Mouse (Mus musculus) embryonic facial prominence, embryonic 10.5 days (tissue): ENCODE measurements at regions not wholly inside any gene's neighbourhood (a gene's known extent, or its start where the extent isn't known, plus 50 kb on each side); places are given as distances from the start of the nearest gene placed in this dataset.

Experiments
- DNase-seq: peaks from one replicate; pipeline ENCODE4 v3.0.0-alpha.2; 2017; ENCODE audit warnings: low spot score
- H3K27ac ChIP-seq: fragments of 300-500 bp; sonication (generic); replicated peaks from 2 replicates; pipeline ENCODE4 v1.5.1; 2016; ENCODE audit warnings: mild to moderate bottlenecking
- H3K27me3 ChIP-seq: fragments of 300-500 bp; sonication (generic); replicated peaks from 2 replicates; pipeline ENCODE4 v1.6.1; 2016; ENCODE audit warnings: low read depth, mild to moderate bottlenecking; ENCODE audit not compliant: poor library complexity, severe bottlenecking
- H3K36me3 ChIP-seq: fragments of 300-500 bp; sonication (generic); replicated peaks from 2 replicates; pipeline ENCODE4 v1.6.1; 2016; ENCODE audit warnings: mild to moderate bottlenecking, moderate library complexity
- H3K4me1 ChIP-seq: fragments of 300-500 bp; sonication (generic); 2 replicates; pipeline ENCODE4 v1.6.1; 2016
- H3K4me3 ChIP-seq: fragments of 300-500 bp; sonication (generic); 2 replicates; pipeline ENCODE4 v1.5.1; 2016; ENCODE audit warnings: mild to moderate bottlenecking, moderate library complexity
- H3K9me3 ChIP-seq: fragments of 300-500 bp; sonication (generic); 2 replicates; pipeline ENCODE4 v1.6.1; 2016; ENCODE audit warnings: mild to moderate bottlenecking
- WGBS: fragments of 180-500 bp; shearing (Covaris S2); methylation state at CpG from one replicate; pipeline ENCODE4 v1.1.7; 2016; 5-methylcytosine and 5-hydroxymethylcytosine counted together

DNA sequence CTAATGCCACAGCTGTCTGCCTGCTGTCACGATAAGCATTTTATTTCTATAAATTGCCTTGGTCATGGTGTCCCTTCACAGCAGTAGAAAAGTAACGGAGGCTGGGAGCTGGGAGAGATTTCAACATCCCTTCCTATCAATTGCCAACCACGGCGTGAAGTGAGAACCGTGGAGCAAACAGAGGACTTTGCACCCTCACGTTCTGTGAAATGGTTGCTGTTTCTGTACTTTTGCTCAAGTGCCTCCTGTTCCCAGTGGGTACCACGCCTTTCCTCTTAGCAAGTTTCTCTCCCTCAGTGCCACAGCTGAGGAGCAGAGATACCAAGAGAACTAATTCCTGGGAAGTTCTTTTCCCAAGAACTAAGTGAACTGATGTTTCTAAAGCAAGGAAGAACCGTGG, 99.6 kb upstream of the Hes1 start:
- Histone ChIP-seq H3K27me3 (no peaks in the 10 kb centered on the region), H3K36me3 (no peaks in the 10 kb centered on the region), H3K9me3 (no peaks in the 10 kb centered on the region), H3K4me3 (no peak overlapping the region), H3K27ac (no peak overlapping the region), H3K4me1 (peaks cover 30% of the 10 kb centered on the region)
- WGBS = 96% methylated on average over 8 of the region's 8 CpGs
- DNase-seq = no peak

DNA sequence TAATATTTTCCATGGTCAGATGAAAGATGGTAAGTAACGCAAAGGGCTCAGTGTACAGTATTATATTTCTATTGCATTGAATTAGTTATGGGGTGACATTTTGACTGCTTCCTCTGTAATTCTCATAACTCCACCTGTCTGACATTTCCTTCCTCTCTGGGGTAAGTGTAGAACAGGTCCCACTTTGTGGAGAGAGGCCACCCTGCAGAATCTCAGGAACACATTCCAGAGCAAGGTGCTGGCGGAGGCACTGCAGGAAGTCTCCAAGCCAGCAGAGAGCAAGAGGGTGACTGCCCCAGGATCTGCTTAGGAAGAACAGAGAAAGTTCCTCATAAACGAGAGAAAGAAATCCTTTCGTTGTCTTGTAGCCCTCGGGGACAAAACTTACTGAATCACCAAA, 95.4 kb upstream of the Hes1 start:
- Histone ChIP-seq H3K36me3 (no peaks in the 10 kb centered on the region), H3K4me1 (peaks cover 41% of the 10 kb centered on the region), H3K27ac (peak overlapping the region; percentile 52; the same call in 1 of the 2 replicates), H3K4me3 (no peak overlapping the region), H3K27me3 (peaks cover 7% of the 10 kb centered on the region), H3K9me3 (no peaks in the 10 kb centered on the region)
- DNase-seq = no peak
- WGBS = 49% methylated on average over 5 of the region's 5 CpGs

DNA sequence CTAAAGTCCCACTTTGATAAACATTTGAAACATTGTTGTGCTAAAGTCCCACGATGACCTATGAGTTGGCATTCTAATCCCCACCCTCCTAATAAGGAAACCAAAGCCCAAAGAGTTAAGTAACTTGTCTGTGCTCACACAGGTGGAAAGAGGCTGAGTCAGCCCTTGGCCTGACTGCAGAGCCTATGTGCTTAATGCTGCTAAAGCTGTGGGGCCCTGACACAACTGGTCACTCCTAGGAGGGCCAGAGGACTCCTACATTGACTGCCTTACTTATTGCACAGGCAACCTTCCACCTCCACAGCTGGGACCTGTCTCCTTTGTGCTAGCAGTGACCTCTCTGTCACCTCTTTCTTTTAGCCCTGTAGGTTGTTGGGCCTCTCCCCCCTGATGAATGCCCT, 91.4 kb upstream of the Hes1 start:
- no peaks in the 10 kb centered on the region for H3K9me3 ChIP-seq
- H3K4me1 ChIP-seq = peaks cover 35% of the 10 kb centered on the region
- WGBS = 64% methylated on average over 1 of the region's 1 CpGs
- no peak overlapping the region for H3K4me3 ChIP-seq
- peaks cover 32% of the 10 kb centered on the region for H3K27me3 ChIP-seq
- no peak for DNase-seq
- H3K36me3 ChIP-seq = no peaks in the 10 kb centered on the region
- no peak overlapping the region; the same call in none of the 2 replicates for H3K27ac ChIP-seq

- H3K9me3 ChIP-seq = no peaks in the 10 kb centered on the region
- DNase-seq = no peak
- H3K4me3 ChIP-seq = no peak overlapping the region
- 67% methylated on average over 7 of the region's 7 CpGs for WGBS
- peaks cover 35% of the 10 kb centered on the region for H3K27me3 ChIP-seq
- H3K4me1 ChIP-seq = peaks cover 36% of the 10 kb centered on the region
- peak overlapping the region; percentile 35; the same call in 1 of the 2 replicates for H3K27ac ChIP-seq
- H3K36me3 ChIP-seq = no peaks in the 10 kb centered on the region
These were observed 90.9 kb upstream of the Hes1 start for GRCm38 (mm10) chr16:29973250-29973649.

DNA sequence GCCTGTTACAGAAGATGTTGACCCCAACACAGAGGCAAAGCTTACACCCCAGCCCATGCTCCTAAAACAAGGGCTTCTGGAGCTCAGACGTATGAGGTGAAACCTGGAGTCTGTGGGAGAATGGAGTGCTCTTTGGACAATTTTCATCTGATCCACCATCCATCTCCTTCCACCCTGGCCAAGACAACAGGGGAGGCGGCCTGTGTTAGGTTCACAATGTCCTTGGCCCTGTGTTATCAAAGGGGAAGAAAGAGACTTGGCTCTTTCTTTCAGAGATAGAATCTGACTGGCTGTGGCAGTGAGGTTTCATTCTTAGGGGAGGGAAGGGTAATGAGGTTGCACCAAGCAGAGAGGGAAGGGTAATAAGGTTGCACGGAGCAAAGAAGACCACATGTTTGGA, 88.4 kb upstream of the Hes1 start:
- DNase-seq = no peak
- H3K4me1 ChIP-seq = peaks cover 43% of the 10 kb centered on the region
- no peaks in the 10 kb centered on the region for H3K36me3 ChIP-seq
- H3K27ac ChIP-seq = no peak overlapping the region
- 84% methylated on average over 3 of the region's 3 CpGs for WGBS
- peaks cover 55% of the 10 kb centered on the region for H3K27me3 ChIP-seq
- no peaks in the 10 kb centered on the region for H3K9me3 ChIP-seq
- H3K4me3 ChIP-seq = no peak overlapping the region

DNA sequence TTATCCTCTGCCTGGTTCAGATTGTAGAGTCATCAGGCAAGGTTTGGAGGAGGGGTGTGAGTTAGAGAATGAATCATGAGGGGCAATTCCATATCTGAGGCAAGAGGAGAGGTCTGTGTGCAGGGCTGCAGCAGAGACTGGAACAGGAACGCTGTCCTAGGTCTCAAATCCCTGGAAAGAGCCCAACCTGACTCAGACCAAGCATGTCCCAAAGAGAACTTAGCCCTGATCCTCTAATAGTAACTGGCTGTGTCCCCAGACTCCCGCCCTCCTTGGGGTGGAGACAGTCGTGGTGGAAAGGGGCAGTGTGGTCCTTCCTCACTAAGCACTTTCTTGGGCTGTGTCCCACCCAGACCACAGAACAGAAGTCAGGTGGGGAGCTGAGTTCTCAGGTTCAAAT, 87.2 kb upstream of the Hes1 start:
- no peaks in the 10 kb centered on the region for H3K36me3 ChIP-seq
- peaks cover 52% of the 10 kb centered on the region for H3K27me3 ChIP-seq
- 74% methylated on average over 3 of the region's 3 CpGs for WGBS
- DNase-seq = no peak
- peaks cover 42% of the 10 kb centered on the region for H3K4me1 ChIP-seq
- no peak overlapping the region for H3K4me3 ChIP-seq
- H3K27ac ChIP-seq = no peak overlapping the region
- H3K9me3 ChIP-seq = no peaks in the 10 kb centered on the region

GRCm38 (mm10) chr16:29977711-29978110, 86.5 kb upstream of the Hes1 start:
- Histone ChIP-seq H3K4me1 (peaks cover 34% of the 10 kb centered on the region), H3K27ac (peak overlapping the region; percentile 57), H3K9me3 (no peaks in the 10 kb centered on the region), H3K27me3 (peaks cover 48% of the 10 kb centered on the region), H3K4me3 (no peak overlapping the region), H3K36me3 (no peaks in the 10 kb centered on the region)
- no peak for DNase-seq
- 69% methylated on average over 8 of the region's 8 CpGs for WGBS

DNA sequence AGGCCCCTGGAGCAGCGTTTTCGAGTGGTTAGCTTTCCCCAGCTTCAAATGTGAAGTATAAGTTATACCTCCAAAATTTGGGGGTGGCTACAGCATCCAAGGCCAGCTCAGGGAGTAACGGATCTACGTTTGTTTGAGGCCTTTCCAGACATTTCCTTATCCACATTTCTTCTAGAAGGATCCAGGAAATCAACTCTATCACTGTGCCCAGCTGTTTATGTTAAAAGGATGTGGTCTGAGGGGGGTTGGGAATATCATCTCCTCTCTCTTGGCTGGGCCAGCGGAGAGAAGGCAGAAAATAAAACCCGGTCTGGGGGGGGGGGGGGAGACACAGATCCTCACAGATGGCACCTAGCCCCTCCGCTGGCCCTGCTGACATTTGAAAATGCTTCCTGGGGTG, 85.1 kb upstream of the Hes1 start:
- no peak overlapping the region for H3K4me3 ChIP-seq
- H3K9me3 ChIP-seq = no peaks in the 10 kb centered on the region
- peaks cover 48% of the 10 kb centered on the region for H3K27me3 ChIP-seq
- no peaks in the 10 kb centered on the region for H3K36me3 ChIP-seq
- H3K27ac ChIP-seq = 0 out of 2 replicates have a peak overlapping the region, but pooled peaks have one; percentile 24
- H3K4me1 ChIP-seq = peaks cover 27% of the 10 kb centered on the region
- no peak for DNase-seq
- 83% methylated on average over 7 of the region's 7 CpGs for WGBS

GRCm38 (mm10) chr16:29981543-29981942, 82.6 kb upstream of the Hes1 start:
- Histone ChIP-seq H3K27ac (no peak overlapping the region), H3K4me1 (peaks cover 25% of the 10 kb centered on the region), H3K9me3 (no peaks in the 10 kb centered on the region), H3K27me3 (peaks cover 45% of the 10 kb centered on the region), H3K36me3 (no peaks in the 10 kb centered on the region), H3K4me3 (no peak overlapping the region)
- no peak for DNase-seq
- 86% methylated on average over 7 of the region's 7 CpGs for WGBS

DNA sequence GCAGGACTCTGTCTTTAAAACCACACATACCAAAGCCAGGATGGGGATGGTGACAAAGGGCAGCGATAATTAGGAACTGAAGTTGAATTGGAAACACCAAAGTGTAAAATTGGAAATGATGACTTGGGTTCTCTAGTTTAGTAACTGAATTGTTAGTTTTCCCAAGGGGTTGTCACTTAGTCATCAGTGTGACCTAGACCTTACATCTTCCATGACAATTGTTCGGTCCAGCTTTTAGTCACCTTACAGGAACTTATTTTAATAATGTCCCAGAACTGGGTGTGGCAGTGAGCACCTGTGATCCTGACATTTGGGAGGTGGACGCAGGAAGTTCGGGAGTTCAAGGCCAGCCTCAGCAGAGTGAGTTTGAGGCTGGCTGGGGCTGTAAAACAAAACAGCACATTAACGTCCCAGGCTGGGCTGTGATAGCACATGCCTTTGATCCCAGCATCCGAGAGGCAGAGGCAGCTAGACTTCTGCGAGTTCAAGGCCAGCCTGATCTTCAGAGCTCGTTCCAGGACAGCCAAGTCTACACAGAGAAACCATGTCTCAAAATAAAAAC, 81.9 kb upstream of the Hes1 start:
- no peak overlapping the region for H3K27ac ChIP-seq
- H3K27me3 ChIP-seq = peaks cover 46% of the 10 kb centered on the region
- no peak for DNase-seq
- no peaks in the 10 kb centered on the region for H3K9me3 ChIP-seq
- no peaks in the 10 kb centered on the region for H3K36me3 ChIP-seq
- H3K4me1 ChIP-seq = peaks cover 23% of the 10 kb centered on the region
- 88% methylated on average over 8 of the region's 8 CpGs for WGBS
- no peak overlapping the region for H3K4me3 ChIP-seq

- Histone ChIP-seq H3K27ac (no peak overlapping the region), H3K9me3 (no peaks in the 10 kb centered on the region), H3K27me3 (peaks cover 42% of the 10 kb centered on the region), H3K4me1 (peaks cover 16% of the 10 kb centered on the region), H3K36me3 (no peaks in the 10 kb centered on the region), H3K4me3 (no peak overlapping the region)
- WGBS = 78% methylated on average over 7 of the region's 7 CpGs
- no peak for DNase-seq
These were observed 81.0 kb upstream of the Hes1 start for GRCm38 (mm10) chr16:29983161-29983560.

- no peak overlapping the region for H3K4me3 ChIP-seq
- 86% methylated on average over 11 of the region's 11 CpGs for WGBS
- H3K9me3 ChIP-seq = no peaks in the 10 kb centered on the region
- H3K36me3 ChIP-seq = no peaks in the 10 kb centered on the region
- peaks cover 23% of the 10 kb centered on the region; the same call in 1 of the 2 replicates for H3K27me3 ChIP-seq
- DNase-seq = no peak
- H3K4me1 ChIP-seq = peaks cover 15% of the 10 kb centered on the region
- H3K27ac ChIP-seq = no peak overlapping the region
These were observed 78.9 kb upstream of the Hes1 start for GRCm38 (mm10) chr16:29985126-29985931.

DNA sequence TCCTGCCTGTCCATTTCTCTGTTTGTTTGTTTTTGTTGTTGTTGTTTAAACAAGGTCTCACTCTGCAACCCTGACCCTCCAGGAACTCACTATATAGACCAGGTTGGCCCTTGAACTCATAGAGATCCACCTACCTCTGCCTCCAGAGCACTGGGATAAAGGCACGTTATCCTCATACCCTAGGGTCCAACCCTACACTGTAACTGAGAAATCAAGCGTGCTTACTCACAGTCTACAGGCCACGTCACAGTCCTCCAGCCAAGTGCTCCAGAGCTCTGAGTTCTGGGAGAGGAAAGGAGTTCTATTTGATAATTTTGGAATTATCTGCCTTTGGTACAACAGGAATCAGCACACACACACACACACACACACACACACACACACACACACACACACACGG, 76.6 kb upstream of the Hes1 start:
- Histone ChIP-seq H3K27me3 (peaks cover 30% of the 10 kb centered on the region; the same call in 1 of the 2 replicates), H3K4me1 (peaks cover 34% of the 10 kb centered on the region), H3K4me3 (no peak overlapping the region), H3K36me3 (no peaks in the 10 kb centered on the region), H3K27ac (no peak overlapping the region), H3K9me3 (no peaks in the 10 kb centered on the region)
- 92% methylated on average over 4 of the region's 4 CpGs for WGBS
- DNase-seq = no peak
